Mouse (Mus musculus): ENCODE measurements around the gene Nrxn2.

- TF ChIP-seq CTCF (IDR thresholded peaks at IDR 0.05; ENCODE audit: low read depth) = no peak
- TF ChIP-seq EP300 (optimal IDR thresholded peaks at IDR 0.05) = no peak
These were observed 121.1 kb downstream of the Nrxn2 start for GRCm38 (mm10) chr19:6539592-6539991.
